Mouse (Mus musculus): Measurements from ENCODE around the gene H2-Eb1. TPM values are rescaled to one million over a fixed set of nuclear protein-coding genes. Genes with fewer than 3 reads are reported as not detected.
A peak's percentile ranks its signal among the peaks of the same experiment; 100 is the strongest.

The H2-Eb1 gene
- total RNA-seq, 2 experiments from 2014 or later = 1.1 to 2.1 TPM

- H3K27ac ChIP-seq = no peak overlapping the region
- no peak for DNase-seq (ENCODE audit: extremely low spot score in 1 of 2, low spot score in 2 of 2)
- intact Hi-C loops (cut with DNase I) = no loop called here
- no peak for TF ChIP-seq CTCF (IDR thresholded peaks at IDR 0.05)
- H3K4me3 ChIP-seq = no peak overlapping the region
These were observed 35.4 kb upstream of the H2-Eb1 start for GRCm38 (mm10) chr17:34270230-34270629.

GRCm38 (mm10) chr17:34270940-34271339 is 34.7 kb upstream of the H2-Eb1 start:
- Histone ChIP-seq H3K4me3 (no peak overlapping the region), H3K27ac (no peak overlapping the region)
- no peak for TF ChIP-seq CTCF (IDR thresholded peaks at IDR 0.05)
- DNase-seq (ENCODE audit: extremely low spot score in 1 of 2, low spot score in 2 of 2) = no peak
- intact Hi-C loops (cut with DNase I) = no loop called here

GRCm38 (mm10) chr17:34272102-34272501 is 33.6 kb upstream of the H2-Eb1 start:
- no peak overlapping the region for H3K27ac ChIP-seq
- no peak for DNase-seq (ENCODE audit: extremely low spot score in 1 of 2, low spot score in 2 of 2)
- intact Hi-C loops (cut with DNase I) = no loop called here
- H3K4me3 ChIP-seq = no peak overlapping the region
- no peak for TF ChIP-seq CTCF (IDR thresholded peaks at IDR 0.05)

- H3K27ac ChIP-seq = no peak overlapping the region
- intact Hi-C loops (cut with DNase I) = no loop called here
These were observed 25.1 kb upstream of the H2-Eb1 start for GRCm38 (mm10) chr17:34280499-34281038.

GRCm38 (mm10) chr17:34281836-34282235 is 23.8 kb upstream of the H2-Eb1 start:
- DNase-seq (ENCODE audit: extremely low spot score in 1 of 2, low spot score in 2 of 2) = no peak
- intact Hi-C loops (cut with DNase I) = no loop called here
- no peak for TF ChIP-seq CTCF (IDR thresholded peaks at IDR 0.05)
- Histone ChIP-seq H3K27ac (no peak overlapping the region), H3K4me3 (no peak overlapping the region)

More at GRCm38 (mm10) chr17:34280499-34281038, 25.1 kb upstream of the H2-Eb1 start:
- no peak for DNase-seq (ENCODE audit: extremely low spot score in 1 of 2, low spot score in 2 of 2)
- TF ChIP-seq CTCF (IDR thresholded peaks at IDR 0.05) = no peak
- H3K4me3 ChIP-seq = no peak overlapping the region

- H3K4me3 ChIP-seq = no peak overlapping the region
- no peak for DNase-seq (ENCODE audit: extremely low spot score in 1 of 2, low spot score in 2 of 2)
- TF ChIP-seq CTCF (IDR thresholded peaks at IDR 0.05) = no peak
- H3K27ac ChIP-seq = no peak overlapping the region
- intact Hi-C loops (cut with DNase I) = no loop called here
These were observed 20.3 kb upstream of the H2-Eb1 start for GRCm38 (mm10) chr17:34285371-34285770.

- DNase-seq (ENCODE audit: extremely low spot score in 1 of 2, low spot score in 2 of 2) = no peak
- peak; percentile 42 for TF ChIP-seq CTCF (IDR thresholded peaks at IDR 0.05)
- H3K4me3 ChIP-seq = no peak overlapping the region
- H3K27ac ChIP-seq = no peak overlapping the region
- intact Hi-C loops (cut with DNase I) = no loop called here
These were observed 19.8 kb upstream of the H2-Eb1 start for GRCm38 (mm10) chr17:34285848-34286247.

- Histone ChIP-seq H3K4me3 (no peak overlapping the region), H3K27ac (no peak overlapping the region)
- no peak for DNase-seq (ENCODE audit: extremely low spot score in 1 of 2, low spot score in 2 of 2)
- TF ChIP-seq CTCF (IDR thresholded peaks at IDR 0.05) = no peak
- intact Hi-C loops (cut with DNase I) = no loop called here
These were observed 19.2 kb upstream of the H2-Eb1 start for GRCm38 (mm10) chr17:34286501-34286900.

GRCm38 (mm10) chr17:34286999-34287398 is 18.7 kb upstream of the H2-Eb1 start:
- intact Hi-C loops (cut with DNase I) = no loop called here

GRCm38 (mm10) chr17:34287648-34288047 is 18.0 kb upstream of the H2-Eb1 start, which contains the start of gene H2-Aa:
H2-Aa (minus strand) TSS chr17:34287823.
- no peak for TF ChIP-seq CTCF (IDR thresholded peaks at IDR 0.05)
- intact Hi-C loops (cut with DNase I) = no loop called here
- H3K27ac ChIP-seq = no peak within 1 kb of the TSS

More at GRCm38 (mm10) chr17:34286999-34287398, 18.7 kb upstream of the H2-Eb1 start:
- Histone ChIP-seq H3K27ac (no peak overlapping the region), H3K4me3 (no peak overlapping the region)
- TF ChIP-seq CTCF (IDR thresholded peaks at IDR 0.05) = no peak
- DNase-seq (ENCODE audit: extremely low spot score in 1 of 2, low spot score in 2 of 2) = no peak

GRCm38 (mm10) chr17:34288131-34288530 is 17.5 kb upstream of the H2-Eb1 start:
- DNase-seq (ENCODE audit: extremely low spot score in 1 of 2, low spot score in 2 of 2) = no peak
- no peak for TF ChIP-seq CTCF (IDR thresholded peaks at IDR 0.05)
- no peak overlapping the region for H3K4me3 ChIP-seq

More at GRCm38 (mm10) chr17:34287648-34288047, 18.0 kb upstream of the H2-Eb1 start, which contains the start of gene H2-Aa:
- peak; percentile 74 to 77 for DNase-seq (ENCODE audit: extremely low spot score in 1 of 2, low spot score in 2 of 2)
- H3K4me3 ChIP-seq = no peak within 1 kb of the TSS

GRCm38 (mm10) chr17:34291609-34292008 is 14.1 kb upstream of the H2-Eb1 start:
- no peak for TF ChIP-seq CTCF (IDR thresholded peaks at IDR 0.05)
- intact Hi-C loops (cut with DNase I) = no loop called here
- no peak overlapping the region for H3K27ac ChIP-seq
- H3K4me3 ChIP-seq = no peak overlapping the region
- peak; percentile 67 to 70 for DNase-seq (ENCODE audit: extremely low spot score in 1 of 2, low spot score in 2 of 2)

More at GRCm38 (mm10) chr17:34288131-34288530, 17.5 kb upstream of the H2-Eb1 start:
- H3K27ac ChIP-seq = no peak overlapping the region
- intact Hi-C loops (cut with DNase I) = no loop called here

- intact Hi-C loops (cut with DNase I) = no loop called here
- TF ChIP-seq CTCF (IDR thresholded peaks at IDR 0.05) = no peak
- no peak overlapping the region for H3K4me3 ChIP-seq
- DNase-seq (ENCODE audit: extremely low spot score in 1 of 2, low spot score in 2 of 2) = no peak
- H3K27ac ChIP-seq = no peak overlapping the region
These were observed 13.1 kb upstream of the H2-Eb1 start for GRCm38 (mm10) chr17:34292570-34292969.

Data from left cerebral cortex, adult 2 months (tissue).